Mouse (Mus musculus) heart, adult 2 months (tissue): ENCODE measurements around the gene Cd81.

Experiments
- CTCF ChIP-seq: fragments of 200-600 bp; IDR thresholded peaks from 2 replicates; pipeline ENCODE4 v1.8.1; 2022; ENCODE audit warnings: antibody characterized with exemption, mild to moderate bottlenecking, moderate library complexity
- EP300 ChIP-seq: fragments of 200-500 bp; IDR thresholded peaks from 2 replicates; pipeline ENCODE4 v1.6.1; 2011; ENCODE audit warnings: low read depth, low read length, control low read depth; ENCODE audit not compliant: insufficient read depth

GRCm38 (mm10) chr7:143109696-143110095, 57.2 kb downstream of the Cd81 start:
- no peak for TF ChIP-seq EP300
- TF ChIP-seq CTCF = no peak
